Mouse (Mus musculus) liver, embryonic 15.5 days (tissue): Measurements from ENCODE around the gene Slc35g3. TPM values are rescaled to one million over a fixed set of nuclear protein-coding genes. Genes with fewer than 3 reads are reported as not detected.

Experiments used
- ATAC-seq: fragments of 200-750 bp; cut with Nextera tagmentation; 2 replicates; pipeline ENCODE4 v1.8.0; 2017; ENCODE audit warnings: moderate number of reproducible peaks, mild to moderate bottlenecking, moderate library complexity; ENCODE audit not compliant: insufficient read depth
- H3K27ac ChIP-seq: fragments of 300-500 bp; sonication (generic); replicated peaks from 2 replicates; pipeline ENCODE4 v1.5.1; 2015; ENCODE audit warnings: mild to moderate bottlenecking, inconsistent platforms
- H3K27me3 ChIP-seq: fragments of 300-500 bp; sonication (generic); 2 replicates; pipeline ENCODE4 v1.6.1; 2015; ENCODE audit warnings: mild to moderate bottlenecking, inconsistent platforms
- H3K36me3 ChIP-seq: fragments of 300-500 bp; sonication (generic); replicated peaks from 2 replicates; pipeline ENCODE4 v1.6.1; 2015; ENCODE audit warnings: moderate library complexity, mild to moderate bottlenecking, inconsistent platforms
- H3K4me1 ChIP-seq: fragments of 300-500 bp; sonication (generic); replicated peaks from 2 replicates; pipeline ENCODE4 v1.6.1; 2015; ENCODE audit warnings: inconsistent platforms
- H3K4me2 ChIP-seq: fragments of 300-500 bp; sonication (generic); 2 replicates; pipeline ENCODE4 v1.6.1; 2015; ENCODE audit warnings: moderate library complexity, mild to moderate bottlenecking, inconsistent platforms
- H3K4me3 ChIP-seq: fragments of 300-500 bp; sonication (generic); replicated peaks from 2 replicates; pipeline ENCODE4 v1.5.1; 2015; ENCODE audit warnings: mild to moderate bottlenecking, inconsistent platforms
- H3K9ac ChIP-seq: fragments of 300-500 bp; sonication (generic); 2 replicates; pipeline ENCODE4 v1.6.1; 2015; ENCODE audit warnings: moderate library complexity, mild to moderate bottlenecking, inconsistent platforms
- H3K9me3 ChIP-seq: fragments of 300-500 bp; sonication (generic); replicated peaks from 2 replicates; pipeline ENCODE4 v1.6.1; 2016; ENCODE audit warnings: inconsistent platforms
- WGBS: fragments of 180-500 bp; shearing (Covaris S2); methylation state at CpG from one replicate; pipeline ENCODE4 v1.1.7; 2015; ENCODE audit warnings: mixed read lengths; ENCODE audit not compliant: insufficient replicate concordance; 5-methylcytosine and 5-hydroxymethylcytosine counted together
- polyA plus RNA-seq: library from polyadenylated mRNA; unstranded; fragments of >200 nt; fragmentation: Nextera tagmentation; extraction: Ambion mirVana; gene quantifications from 2 replicates; pipeline ENCODE4 v1.2.1, GENCODE M21; 2015

Gene Slc35g3
- polyA plus RNA-seq, 1 experiment from 2014 or later = not detected

- WGBS = 28% methylated on average over 37 of the region's 55 CpGs
- Histone ChIP-seq H3K27ac (peak within 1 kb of the TSS; percentile 72), H3K36me3 (no peaks in the 10 kb centered on the region), H3K4me2 (peak within 1 kb of the TSS; percentile 94), H3K4me3 (peak within 1 kb of the TSS; percentile 72), H3K9ac (peak within 1 kb of the TSS; percentile 70), H3K9me3 (no peaks in the 10 kb centered on the region), H3K4me1 (peaks cover 36% of the 10 kb centered on the region), H3K27me3 (peaks cover 15% of the 10 kb centered on the region)
- peak; percentile 35 for ATAC-seq
Observed at GRCm38 (mm10) chr11:69765221-69766125, 3.7 kb upstream of the Slc35g3 start, which contains the start of gene Zbtb4. Gene Zbtb4, plus strand, starts transcription at chr11:69765912.

GRCm38 (mm10) chr11:69763551-69763950 lies 1.8 kb upstream of the Slc35g3 start:
- ATAC-seq = no peak
- Histone ChIP-seq H3K27ac (no peak overlapping the region), H3K36me3 (no peaks in the 10 kb centered on the region), H3K4me2 (no peak overlapping the region), H3K9ac (no peak overlapping the region), H3K9me3 (no peaks in the 10 kb centered on the region), H3K27me3 (peaks cover 15% of the 10 kb centered on the region), H3K4me1 (peaks cover 42% of the 10 kb centered on the region), H3K4me3 (no peak overlapping the region)
- 66% methylated on average over 7 of the region's 7 CpGs for WGBS

GRCm38 (mm10) chr11:69760901-69761200 lies 917 bp downstream of the Slc35g3 start:
- no peak for ATAC-seq
- H3K27me3 ChIP-seq = peaks cover 7% of the 10 kb centered on the region; the same call in 1 of the 2 replicates
- H3K27ac ChIP-seq = no peak overlapping the region
- H3K9ac ChIP-seq = no peak overlapping the region
- no peak overlapping the region for H3K4me3 ChIP-seq
- 86% methylated on average over 7 of the region's 7 CpGs for WGBS
- no peaks in the 10 kb centered on the region for H3K9me3 ChIP-seq
- 0 out of 2 replicates have a peak, but pooled peaks cover 3% of the 10 kb centered on the region for H3K36me3 ChIP-seq
- H3K4me2 ChIP-seq = 0 out of 2 replicates have a peak overlapping the region, but pooled peaks have one; percentile 93
- H3K4me1 ChIP-seq = peaks cover 45% of the 10 kb centered on the region

GRCm38 (mm10) chr11:69760160-69760900 lies 1.4 kb downstream of the Slc35g3 start:
- Histone ChIP-seq H3K4me2 (peak overlapping the region; percentile 93), H3K36me3 (peaks cover 8% of the 10 kb centered on the region; the same call in 1 of the 2 replicates), H3K4me1 (peaks cover 45% of the 10 kb centered on the region), H3K9me3 (no peaks in the 10 kb centered on the region), H3K27ac (peak overlapping the region; percentile 95), H3K27me3 (peaks cover 4% of the 10 kb centered on the region; the same call in 1 of the 2 replicates), H3K4me3 (peak overlapping the region; percentile 70), H3K9ac (peak overlapping the region; percentile 81)
- 75% methylated on average over 14 of the region's 14 CpGs for WGBS
- no peak for ATAC-seq

- Histone ChIP-seq H3K36me3 (peaks cover 14% of the 10 kb centered on the region; the same call in 1 of the 2 replicates), H3K9ac (peak overlapping the region; percentile 81), H3K4me2 (peak overlapping the region; percentile 93), H3K9me3 (no peaks in the 10 kb centered on the region), H3K4me1 (peaks cover 52% of the 10 kb centered on the region), H3K27ac (peak overlapping the region; percentile 95), H3K4me3 (peak overlapping the region; percentile 70), H3K27me3 (no peaks in the 10 kb centered on the region)
- under 1% methylated on average over 37 of the region's 37 CpGs for WGBS
- peak; percentile 85 for ATAC-seq
Observed at GRCm38 (mm10) chr11:69758971-69759721, 2.6 kb downstream of the Slc35g3 start.

- Histone ChIP-seq H3K27me3 (no peaks in the 10 kb centered on the region), H3K4me2 (peak within 1 kb of the TSS; percentile 93), H3K27ac (peak within 1 kb of the TSS; percentile 95), H3K9me3 (no peaks in the 10 kb centered on the region), H3K36me3 (peaks cover 15% of the 10 kb centered on the region; the same call in 1 of the 2 replicates), H3K9ac (peak within 1 kb of the TSS; percentile 81), H3K4me3 (peak within 1 kb of the TSS; percentile 70), H3K4me1 (peaks cover 57% of the 10 kb centered on the region)
- ATAC-seq = peak; percentile 92
- WGBS = under 1% methylated on average over 36 of the region's 36 CpGs
Observed at GRCm38 (mm10) chr11:69758478-69758970, 3.2 kb downstream of the Slc35g3 start, which contains the start of gene Polr2a. Gene Polr2a, minus strand, starts transcription at chr11:69758637.

GRCm38 (mm10) chr11:69758090-69758456 lies 3.7 kb downstream of the Slc35g3 start:
- peak; percentile 79 for ATAC-seq
- peaks cover 60% of the 10 kb centered on the region for H3K4me1 ChIP-seq
- H3K9ac ChIP-seq = peak overlapping the region; percentile 81
- H3K4me2 ChIP-seq = peak overlapping the region; percentile 93
- H3K4me3 ChIP-seq = peak overlapping the region; percentile 70
- peaks cover 15% of the 10 kb centered on the region; the same call in 1 of the 2 replicates for H3K36me3 ChIP-seq
- under 1% methylated on average over 26 of the region's 26 CpGs for WGBS
- H3K9me3 ChIP-seq = no peaks in the 10 kb centered on the region
- no peaks in the 10 kb centered on the region for H3K27me3 ChIP-seq
- peak overlapping the region; percentile 95 for H3K27ac ChIP-seq

GRCm38 (mm10) chr11:69757303-69758089 lies 4.3 kb downstream of the Slc35g3 start:
- peak overlapping the region; percentile 70 for H3K4me3 ChIP-seq
- no peak for ATAC-seq
- H3K4me2 ChIP-seq = peak overlapping the region; percentile 93
- peak overlapping the region; percentile 81 for H3K9ac ChIP-seq
- 41% methylated on average over 9 of the region's 9 CpGs for WGBS
- H3K27me3 ChIP-seq = no peaks in the 10 kb centered on the region
- peak overlapping the region; percentile 95 for H3K27ac ChIP-seq
- no peaks in the 10 kb centered on the region for H3K9me3 ChIP-seq
- peaks cover 15% of the 10 kb centered on the region; the same call in 1 of the 2 replicates for H3K36me3 ChIP-seq
- H3K4me1 ChIP-seq = peaks cover 66% of the 10 kb centered on the region

- H3K27me3 ChIP-seq = no peaks in the 10 kb centered on the region
- H3K4me3 ChIP-seq = 0 out of 2 replicates have a peak overlapping the region, but pooled peaks have one; percentile 70
- H3K36me3 ChIP-seq = peaks cover 18% of the 10 kb centered on the region
- H3K9me3 ChIP-seq = no peaks in the 10 kb centered on the region
- no peak for ATAC-seq
- peak overlapping the region; percentile 57 for H3K4me2 ChIP-seq
- H3K9ac ChIP-seq = no peak overlapping the region
- 39% methylated on average over 3 of the region's 3 CpGs for WGBS
- peaks cover 71% of the 10 kb centered on the region for H3K4me1 ChIP-seq
- H3K27ac ChIP-seq = peak overlapping the region; percentile 45; the same call in 1 of the 2 replicates
Observed at GRCm38 (mm10) chr11:69754701-69755100, 7.1 kb downstream of the Slc35g3 start.

- WGBS = 49% methylated on average over 5 of the region's 5 CpGs
- Histone ChIP-seq H3K9ac (no peak overlapping the region), H3K27ac (peak overlapping the region; percentile 45; the same call in 1 of the 2 replicates), H3K27me3 (no peaks in the 10 kb centered on the region), H3K4me3 (no peak overlapping the region), H3K9me3 (no peaks in the 10 kb centered on the region), H3K36me3 (peaks cover 22% of the 10 kb centered on the region), H3K4me2 (peak overlapping the region; percentile 57), H3K4me1 (peaks cover 66% of the 10 kb centered on the region)
- ATAC-seq = no peak
Observed at GRCm38 (mm10) chr11:69754233-69754632, 7.5 kb downstream of the Slc35g3 start.
